Mouse (Mus musculus) hindbrain, postnatal 0 days (tissue): Measurements from ENCODE around the gene Gm49378. TPM values are rescaled to one million over a fixed set of nuclear protein-coding genes. Genes with fewer than 3 reads are reported as not detected.
A peak's percentile ranks its signal among the peaks of the same experiment; 100 is the strongest.

Experiments used
- ATAC-seq: fragments of 200-750 bp; cut with Nextera tagmentation; 2 replicates; pipeline ENCODE4 v1.8.0; 2017; ENCODE audit warnings: mild to moderate bottlenecking, moderate TSS enrichment, moderate library complexity
- DNase-seq: peaks from one replicate; pipeline ENCODE4 v3.0.0-alpha.2; 2015; ENCODE audit warnings: low spot score
- H3K27ac ChIP-seq: fragments of 300-500 bp; sonication (generic); 2 replicates; pipeline ENCODE4 v1.5.1; 2014; ENCODE audit warnings: mild to moderate bottlenecking
- H3K27me3 ChIP-seq: fragments of 300-500 bp; sonication (generic); 2 replicates; pipeline ENCODE4 v1.6.1; 2014; ENCODE audit warnings: low read length, mixed read lengths; ENCODE audit not compliant: insufficient read depth
- H3K36me3 ChIP-seq: fragments of 300-500 bp; sonication (generic); 2 replicates; pipeline ENCODE4 v1.6.1; 2014; ENCODE audit warnings: low read length, mixed read lengths; ENCODE audit not compliant: insufficient read depth
- H3K4me1 ChIP-seq: fragments of 300-500 bp; sonication (generic); 2 replicates; pipeline ENCODE4 v1.6.1; 2014; ENCODE audit warnings: antibody characterized with exemption, low read length, mixed read lengths; ENCODE audit not compliant: insufficient read depth
- H3K4me2 ChIP-seq: fragments of 300-500 bp; sonication (generic); 2 replicates; pipeline ENCODE4 v1.6.1; 2014; ENCODE audit warnings: low read depth, mild to moderate bottlenecking, low read length, moderate library complexity, mixed read lengths
- H3K4me3 ChIP-seq: fragments of 300-500 bp; sonication (generic); 2 replicates; pipeline ENCODE4 v1.5.1; 2014; ENCODE audit warnings: low read length
- H3K9ac ChIP-seq: fragments of 300-500 bp; sonication (generic); replicated peaks from 2 replicates; pipeline ENCODE4 v1.6.1; 2014; ENCODE audit warnings: mild to moderate bottlenecking, low read length, moderate library complexity, mixed read lengths
- H3K9me3 ChIP-seq: fragments of 300-500 bp; sonication (generic); 2 replicates; pipeline ENCODE4 v1.6.1; 2016; ENCODE audit warnings: low read length, mixed read lengths
- CTCF ChIP-seq: IDR thresholded peaks from 2 replicates; pipeline ENCODE4 v1.5.1; 2016; ENCODE audit warnings: antibody characterized with exemption, control low read depth, low read depth
- WGBS: fragments of 180-500 bp; shearing (Covaris S2); extraction: QIAGEN DNeasy Blood & Tissue Kit; methylation state at CpG from one replicate; pipeline ENCODE4 v1.1.7; 2014; 5-methylcytosine and 5-hydroxymethylcytosine counted together
- polyA plus RNA-seq: library from polyadenylated mRNA; unstranded; fragments of >200 nt; fragmentation: Nextera tagmentation; extraction: Ambion mirVana; gene quantifications from 2 replicates; pipeline ENCODE4 v1.2.1, GENCODE M21; 2015
- total RNA-seq: library from RNA; depleted of rRNA; stranded (reverse); fragments of >200 nt; gene quantifications from 2 replicates; pipeline ENCODE4 v1.2.3, GENCODE M21; 2014; rRNA removed

Gm49378 gene
- total and polyA plus RNA-seq, 2 experiments from 2014 or later, result 1.0 to 7.9 TPM

DNA sequence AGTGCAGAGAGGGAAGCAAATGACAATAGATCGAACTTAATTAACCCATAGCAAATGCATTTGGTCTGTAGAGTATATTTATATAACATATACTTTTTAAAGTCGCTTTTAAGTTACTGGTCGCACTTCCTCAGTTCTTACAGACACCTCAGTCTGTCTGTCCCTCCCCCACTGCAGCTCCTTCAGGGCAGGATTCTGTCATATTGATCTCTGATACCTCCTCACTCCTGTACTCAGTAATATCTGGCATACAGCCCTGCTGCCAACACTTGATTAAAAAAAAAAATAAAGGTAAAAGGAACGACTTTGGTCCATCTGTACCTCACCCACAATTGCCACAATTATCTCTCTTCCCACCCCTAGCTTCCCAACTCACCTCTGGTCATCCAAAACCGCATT, 53.4 kb downstream of the Gm49378 start:
- ATAC-seq (no peak), DNase-seq (no peak)
- peaks cover 9% of the 10 kb centered on the region; the same call in 1 of the 2 replicates for H3K36me3 ChIP-seq
- H3K9ac ChIP-seq, result peak overlapping the region; percentile 71
- H3K4me3 ChIP-seq, result peak overlapping the region; percentile 54
- 0 out of 2 replicates have a peak, but pooled peaks cover 9% of the 10 kb centered on the region for H3K4me1 ChIP-seq
- no peaks in the 10 kb centered on the region for H3K9me3 ChIP-seq
- no peak for TF ChIP-seq CTCF
- no peaks in the 10 kb centered on the region for H3K27me3 ChIP-seq
- peak overlapping the region; percentile 79 for H3K4me2 ChIP-seq
- peak overlapping the region; percentile 79 for H3K27ac ChIP-seq
- 44% methylated on average over 5 of the region's 5 CpGs for WGBS

DNA sequence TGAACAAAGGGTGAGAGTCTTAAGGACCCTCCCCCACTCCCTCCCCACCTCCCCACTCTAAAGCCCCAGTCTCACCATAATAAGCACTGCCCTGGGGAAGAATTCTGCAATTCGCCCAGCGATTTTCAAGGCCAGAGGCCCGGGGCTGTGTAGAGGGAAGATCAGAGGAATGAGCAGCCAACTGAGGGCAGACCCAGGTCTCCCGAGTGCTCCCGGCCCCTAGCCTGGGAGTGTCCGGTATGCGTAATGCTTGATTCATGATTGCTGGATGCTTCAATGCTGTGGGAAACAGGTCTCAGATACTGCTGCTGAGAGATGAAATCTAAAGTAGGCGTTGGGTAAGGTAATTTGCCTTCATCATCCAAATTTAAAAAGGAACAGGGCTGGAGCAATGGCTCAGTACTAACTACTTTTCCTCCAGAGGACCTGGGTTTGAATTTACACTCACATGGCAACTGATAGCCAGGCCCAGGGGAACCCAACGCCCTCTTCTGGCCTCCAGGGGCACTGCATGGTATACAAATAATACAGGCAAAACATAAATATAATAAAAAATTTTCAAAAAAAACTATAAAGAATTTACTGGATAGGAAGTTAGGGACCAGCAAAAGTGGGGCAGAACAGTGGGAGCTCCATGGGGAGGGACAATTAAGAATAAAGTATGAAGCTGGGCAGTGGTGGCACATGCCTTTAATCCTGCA, 55.6 kb downstream of the Gm49378 start:
- Histone ChIP-seq H3K4me2 (no peak overlapping the region), H3K27me3 (no peaks in the 10 kb centered on the region), H3K27ac (no peak overlapping the region), H3K9ac (no peak overlapping the region), H3K4me3 (no peak overlapping the region), H3K36me3 (peaks cover 9% of the 10 kb centered on the region; the same call in 1 of the 2 replicates), H3K4me1 (0 out of 2 replicates have a peak, but pooled peaks cover 9% of the 10 kb centered on the region), H3K9me3 (no peaks in the 10 kb centered on the region)
- DNase-seq (no peak), ATAC-seq (no peak)
- WGBS, result 82% methylated on average over 9 of the region's 9 CpGs
- TF ChIP-seq CTCF, result peak; percentile 50

DNA sequence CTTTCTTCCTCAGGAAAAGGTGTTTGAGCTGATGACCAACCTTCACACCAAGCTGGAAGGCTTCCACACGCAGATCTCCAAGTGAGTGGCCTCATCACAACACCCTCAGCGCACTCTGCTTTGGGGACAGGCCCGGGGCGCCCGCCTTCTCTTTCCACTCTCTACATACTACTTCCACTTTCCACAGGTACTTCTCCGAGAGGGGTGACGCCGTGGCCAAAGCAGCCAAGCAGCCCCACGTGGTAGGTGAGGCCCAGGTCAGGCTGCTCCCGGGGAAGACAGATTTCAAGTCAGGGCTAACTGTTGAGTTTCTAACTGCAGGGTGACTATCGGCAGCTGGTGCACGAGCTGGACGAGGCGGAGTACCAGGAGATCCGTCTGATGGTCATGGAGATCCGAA, 57.0 kb downstream of the Gm49378 start:
- no peak for TF ChIP-seq CTCF
- Histone ChIP-seq H3K27me3 (no peaks in the 10 kb centered on the region), H3K36me3 (peaks cover 9% of the 10 kb centered on the region; the same call in 1 of the 2 replicates), H3K4me1 (0 out of 2 replicates have a peak, but pooled peaks cover 9% of the 10 kb centered on the region), H3K4me2 (no peak overlapping the region), H3K4me3 (no peak overlapping the region), H3K9me3 (no peaks in the 10 kb centered on the region), H3K9ac (no peak overlapping the region), H3K27ac (no peak overlapping the region)
- no peak for DNase-seq
- no peak for ATAC-seq
- 94% methylated on average over 16 of the region's 16 CpGs for WGBS

DNA sequence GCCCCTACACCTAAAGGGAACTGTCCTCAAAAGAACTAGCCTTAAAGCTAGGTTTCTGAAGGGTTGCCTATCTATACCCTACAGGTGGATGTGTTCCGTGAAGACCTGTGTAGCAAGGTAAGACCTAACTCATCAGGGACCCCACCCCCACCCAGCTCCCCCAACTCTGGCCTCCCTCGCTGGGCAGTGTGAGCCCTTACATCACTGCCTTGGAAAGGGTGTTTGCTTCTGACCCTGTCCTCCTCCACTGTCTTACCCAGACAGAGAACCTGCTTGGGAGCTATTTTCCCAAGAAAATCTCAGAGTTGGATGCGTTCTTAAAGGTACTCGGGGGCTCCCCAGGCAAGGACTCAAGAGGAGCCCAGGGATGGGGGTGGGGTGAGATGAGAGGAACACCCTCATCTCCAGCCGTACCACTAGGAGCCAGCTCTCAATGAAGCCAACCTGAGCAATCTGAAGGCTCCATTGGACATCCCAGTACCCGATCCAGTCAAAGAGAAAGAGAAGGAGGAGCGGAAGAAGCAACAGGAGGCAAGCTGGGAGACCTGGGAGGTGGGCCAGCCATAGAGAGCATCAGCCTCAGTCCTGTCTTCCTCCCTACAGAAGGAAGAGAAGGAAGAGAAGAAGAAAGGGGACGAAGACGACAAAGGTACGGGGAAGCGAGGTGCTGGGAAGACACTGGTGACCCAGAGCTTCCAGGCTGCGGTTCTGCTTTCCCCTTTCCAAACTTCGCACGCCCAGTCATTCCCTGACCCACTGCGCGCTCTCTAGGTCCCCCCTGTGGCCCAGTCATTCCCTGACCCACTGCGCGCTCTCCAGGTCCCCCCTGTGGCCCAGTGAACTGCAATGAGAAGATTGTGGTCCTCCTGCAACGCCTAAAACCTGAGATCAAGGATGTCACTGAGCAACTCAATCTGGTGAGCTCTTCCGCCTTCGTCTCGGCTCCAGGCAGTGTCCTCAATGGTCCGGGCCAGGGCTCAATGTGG, 57.9 kb downstream of the Gm49378 start:
- Histone ChIP-seq H3K4me2 (no peak overlapping the region), H3K9me3 (no peaks in the 10 kb centered on the region), H3K4me3 (no peak overlapping the region), H3K27me3 (no peaks in the 10 kb centered on the region), H3K9ac (no peak overlapping the region), H3K36me3 (peaks cover 9% of the 10 kb centered on the region; the same call in 1 of the 2 replicates), H3K4me1 (0 out of 2 replicates have a peak, but pooled peaks cover 5% of the 10 kb centered on the region), H3K27ac (no peak overlapping the region)
- no peak for ATAC-seq
- DNase-seq, result no peak
- no peak for TF ChIP-seq CTCF
- WGBS, result 85% methylated on average over 23 of the region's 23 CpGs

Other genes starting within 250 kb of the Gm49378 start
Only the 30 nearest of the 34 such genes appear.
- gene Dhrs4, start 159.1 kb downstream of the Gm49378 start, total RNA-seq, result 15.8 and 18.4 TPM in 2 replicates
- gene Dhrs4, start 159.1 kb downstream of the Gm49378 start, polyA plus RNA-seq, result 28.1 and 29.6 TPM in 2 replicates
- 90.5 and 120 TPM in 2 replicates for gene Carmil3, start 147.2 kb downstream of the Gm49378 start, total RNA-seq
- 23.8 and 25.2 TPM in 2 replicates for gene Carmil3, start 147.2 kb downstream of the Gm49378 start, polyA plus RNA-seq
- gene Cpne6, start 127.5 kb downstream of the Gm49378 start, total RNA-seq, result 8.3 and 19.7 TPM in 2 replicates
- 25.3 and 28.0 TPM in 2 replicates for gene Cpne6, start 127.5 kb downstream of the Gm49378 start, polyA plus RNA-seq
- gene Nrl, start 112.9 kb downstream of the Gm49378 start, total RNA-seq, result 4.4 and 7.1 TPM in 2 replicates
- 0.23 and 0.33 TPM in 2 replicates for gene Nrl, start 112.9 kb downstream of the Gm49378 start, polyA plus RNA-seq
- gene Pck2, start 97.6 kb downstream of the Gm49378 start, total RNA-seq, result 30.5 and 32.0 TPM in 2 replicates
- gene Pck2, start 97.6 kb downstream of the Gm49378 start, polyA plus RNA-seq, result 19.9 and 22.5 TPM in 2 replicates
- gene Dcaf11, start 77.9 kb downstream of the Gm49378 start, total RNA-seq, result 97.9 and 118 TPM in 2 replicates
- 94.1 and 102 TPM in 2 replicates for gene Dcaf11, start 77.9 kb downstream of the Gm49378 start, polyA plus RNA-seq
- gene A730061H03Rik, start 77.5 kb downstream of the Gm49378 start, total RNA-seq, result not detected in 2 replicates
- gene A730061H03Rik, start 77.5 kb downstream of the Gm49378 start, polyA plus RNA-seq, result 0.55 TPM in 1 of 2 replicates, not detected in the other
- gene Fitm1, start 62.3 kb downstream of the Gm49378 start, total RNA-seq, result 2.9 TPM in 1 of 2 replicates, not detected in the other
- gene Fitm1, start 62.3 kb downstream of the Gm49378 start, polyA plus RNA-seq, result 0.25 TPM in 1 of 2 replicates, not detected in the other
- 86.5 and 128 TPM in 2 replicates for gene Psme1, start 59.8 kb downstream of the Gm49378 start, total RNA-seq
- gene Psme1, start 59.8 kb downstream of the Gm49378 start, polyA plus RNA-seq, result 226 and 244 TPM in 2 replicates
- 26.6 and 51.6 TPM in 2 replicates for gene Emc9, start 52.6 kb downstream of the Gm49378 start, total RNA-seq
- gene Emc9, start 52.6 kb downstream of the Gm49378 start, polyA plus RNA-seq, result 79.0 and 82.2 TPM in 2 replicates
- gene Psme2, start 46.8 kb downstream of the Gm49378 start, total RNA-seq, result 51.9 and 57.6 TPM in 2 replicates
- gene Psme2, start 46.8 kb downstream of the Gm49378 start, polyA plus RNA-seq, result 163 and 208 TPM in 2 replicates
- 23.6 and 25.5 TPM in 2 replicates for gene Rnf31, start 46.2 kb downstream of the Gm49378 start, total RNA-seq
- gene Rnf31, start 46.2 kb downstream of the Gm49378 start, polyA plus RNA-seq, result 21.0 and 21.2 TPM in 2 replicates
- gene Irf9, start 34.3 kb downstream of the Gm49378 start, total RNA-seq, result 14.8 and 18.4 TPM in 2 replicates
- gene Irf9, start 34.3 kb downstream of the Gm49378 start, polyA plus RNA-seq, result 7.3 and 10.1 TPM in 2 replicates
- gene Rec8, start 19.9 kb downstream of the Gm49378 start, total RNA-seq, result 11.6 and 12.8 TPM in 2 replicates
- gene Rec8, start 19.9 kb downstream of the Gm49378 start, polyA plus RNA-seq, result 12.2 and 14.1 TPM in 2 replicates
- gene Ipo4, start 1.9 kb downstream of the Gm49378 start, total RNA-seq, result 120 and 132 TPM in 2 replicates
- 92.5 and 106 TPM in 2 replicates for gene Ipo4, start 1.9 kb downstream of the Gm49378 start, polyA plus RNA-seq
- gene Tm9sf1, start 5.9 kb upstream of the Gm49378 start, total RNA-seq, result 55.3 and 59.3 TPM in 2 replicates
- 59.7 and 62.8 TPM in 2 replicates for gene Tm9sf1, start 5.9 kb upstream of the Gm49378 start, polyA plus RNA-seq
- gene Tssk4, start 12.3 kb upstream of the Gm49378 start, total RNA-seq, result 0.32 and 1.3 TPM in 2 replicates
- gene Tssk4, start 12.3 kb upstream of the Gm49378 start, polyA plus RNA-seq, result 0.24 and 0.28 TPM in 2 replicates
- 40.6 and 45.1 TPM in 2 replicates for gene Mdp1, start 22.6 kb upstream of the Gm49378 start, total RNA-seq
- gene Mdp1, start 22.6 kb upstream of the Gm49378 start, polyA plus RNA-seq, result 70.6 and 70.8 TPM in 2 replicates
- gene Gmpr2, start 34.0 kb upstream of the Gm49378 start, total RNA-seq, result 17.5 and 24.3 TPM in 2 replicates
- 36.9 and 37.6 TPM in 2 replicates for gene Gmpr2, start 34.0 kb upstream of the Gm49378 start, polyA plus RNA-seq
- 128 and 143 TPM in 2 replicates for gene Nedd8, start 34.2 kb upstream of the Gm49378 start, total RNA-seq
- 629 TPM in 2 replicates for gene Nedd8, start 34.2 kb upstream of the Gm49378 start, polyA plus RNA-seq
- gene Tinf2, start 43.9 kb upstream of the Gm49378 start, total RNA-seq, result 18.7 and 21.9 TPM in 2 replicates
- gene Tinf2, start 43.9 kb upstream of the Gm49378 start, polyA plus RNA-seq, result 23.8 and 27.3 TPM in 2 replicates
- gene Tgm1, start 76.0 kb upstream of the Gm49378 start, total RNA-seq, result 0.10 and 0.11 TPM in 2 replicates
- gene Tgm1, start 76.0 kb upstream of the Gm49378 start, polyA plus RNA-seq, result 0.06 and 0.16 TPM in 2 replicates
- gene Rabggta, start 84.4 kb upstream of the Gm49378 start, total RNA-seq, result 78.7 and 83.8 TPM in 2 replicates
- gene Rabggta, start 84.4 kb upstream of the Gm49378 start, polyA plus RNA-seq, result 50.4 and 51.9 TPM in 2 replicates
- 62.0 and 69.2 TPM in 2 replicates for gene Dhrs1, start 107.8 kb upstream of the Gm49378 start, total RNA-seq
- 86.0 and 88.3 TPM in 2 replicates for gene Dhrs1, start 107.8 kb upstream of the Gm49378 start, polyA plus RNA-seq
- 19.9 and 28.9 TPM in 2 replicates for gene Nop9, start 107.8 kb upstream of the Gm49378 start, total RNA-seq
- gene Nop9, start 107.8 kb upstream of the Gm49378 start, polyA plus RNA-seq, result 23.0 and 23.5 TPM in 2 replicates
- 1.9 TPM in 1 of 2 replicates, not detected in the other for gene Cideb, start 120.6 kb upstream of the Gm49378 start, total RNA-seq
- gene Cideb, start 120.6 kb upstream of the Gm49378 start, polyA plus RNA-seq, result 0.75 and 0.81 TPM in 2 replicates
- gene Ltb4r2, start 123.5 kb upstream of the Gm49378 start, total RNA-seq, result 0.16 and 0.32 TPM in 2 replicates
- gene Ltb4r2, start 123.5 kb upstream of the Gm49378 start, polyA plus RNA-seq, result 0.69 and 0.78 TPM in 2 replicates
- 0.43 and 0.52 TPM in 2 replicates for gene Ltb4r1, start 128.1 kb upstream of the Gm49378 start, total RNA-seq
- gene Ltb4r1, start 128.1 kb upstream of the Gm49378 start, polyA plus RNA-seq, result 0.64 and 0.71 TPM in 2 replicates
- 5.6 and 5.8 TPM in 2 replicates for gene Adcy4, start 146.2 kb upstream of the Gm49378 start, total RNA-seq
- 1.7 and 2.8 TPM in 2 replicates for gene Adcy4, start 146.2 kb upstream of the Gm49378 start, polyA plus RNA-seq
- gene Ripk3, start 151.0 kb upstream of the Gm49378 start, total RNA-seq, result 0.42 and 1.7 TPM in 2 replicates
- gene Ripk3, start 151.0 kb upstream of the Gm49378 start, polyA plus RNA-seq, result 1.7 and 2.0 TPM in 2 replicates